ENCODE assay signal across 2 mouse cellular contexts in genomic region chr10:62491681-62492080, GRCm38 (mm10). TPM values are rescaled to one million over a fixed set of nuclear protein-coding genes. Genes with fewer than 3 reads are reported as not detected.
"Had no signal": no experiment of that assay in that cellular context is flagged by ENCODE, and none has a peak within 500 bp of the region (broad histone marks: within the 10 kb centered on the region; RNA-seq: fewer than 3 reads in every experiment).

No protein-coding gene starts in this region.

RNA-seq across cellular contexts. Expression of gene 4930507D05Rik, which starts 42.4 kb away (rescaled TPM):
- polyA plus RNA-seq: liver, postnatal 0 days; spleen, adult 2 months had no signal
